Mouse (Mus musculus): ENCODE measurements at regions not wholly inside any gene's neighbourhood (a gene's known extent, or its start where the extent isn't known, plus 50 kb on each side); places are given as distances from the start of the nearest gene placed in this dataset.

- TF ChIP-seq POLR2A (IDR thresholded peaks at IDR 0.05; ENCODE audit: control insufficient read depth, extremely low read depth, insufficient read depth, low read length, poor library complexity): no peak
- no peak for TF ChIP-seq CTCF (IDR thresholded peaks at IDR 0.05; ENCODE audit: borderline replicate concordance, control insufficient read depth, extremely low read depth, insufficient read depth, low read length, poor library complexity)
Measured at GRCm38 (mm10) chr19:59680356-59680755, 222.2 kb downstream of the Emx2 start.

GRCm38 (mm10) chr19:59684292-59684691 lies 226.1 kb downstream of the Emx2 start:
- Histone ChIP-seq H3K36me3 (ENCODE audit: control insufficient read depth, insufficient read depth, low read length) (no peaks in the 10 kb centered on the region), H3K4me3 (ENCODE audit: control insufficient read depth, insufficient read depth, low read length) (no peak overlapping the region), H3K27me3 (ENCODE audit: control insufficient read depth, insufficient read depth, low read length) (no peaks in the 10 kb centered on the region), H3K4me1 (replicated peaks; ENCODE audit: control insufficient read depth, insufficient read depth, low read length) (no peaks in the 10 kb centered on the region), H3K27ac (ENCODE audit: control insufficient read depth, insufficient read depth, low read length) (no peak overlapping the region)
- TF ChIP-seq POLR2A (IDR thresholded peaks at IDR 0.05; ENCODE audit: control insufficient read depth, extremely low read depth, insufficient read depth, low read length, poor library complexity) (no peak), CTCF (IDR thresholded peaks at IDR 0.05; ENCODE audit: borderline replicate concordance, control insufficient read depth, extremely low read depth, insufficient read depth, low read length, poor library complexity) (no peak)
- WGBS: 89% methylated on average over 7 of the region's 7 CpGs
- no peak for DNase-seq

More at GRCm38 (mm10) chr19:59680356-59680755, 222.2 kb downstream of the Emx2 start:
- DNase-seq: peak; percentile 65
- H3K27ac ChIP-seq (ENCODE audit: control insufficient read depth, insufficient read depth, low read length): no peak overlapping the region
- no peaks in the 10 kb centered on the region for H3K27me3 ChIP-seq (ENCODE audit: control insufficient read depth, insufficient read depth, low read length)
- H3K4me3 ChIP-seq (ENCODE audit: control insufficient read depth, insufficient read depth, low read length): no peak overlapping the region
- 93% methylated on average over 4 of the region's 4 CpGs for WGBS
- no peaks in the 10 kb centered on the region for H3K4me1 ChIP-seq (replicated peaks; ENCODE audit: control insufficient read depth, insufficient read depth, low read length)
- no peaks in the 10 kb centered on the region for H3K36me3 ChIP-seq (ENCODE audit: control insufficient read depth, insufficient read depth, low read length)

GRCm38 (mm10) chr19:59685826-59686717 lies 227.9 kb downstream of the Emx2 start:
- Histone ChIP-seq H3K4me1 (replicated peaks; ENCODE audit: control insufficient read depth, insufficient read depth, low read length) (no peaks in the 10 kb centered on the region), H3K27ac (ENCODE audit: control insufficient read depth, insufficient read depth, low read length) (no peak overlapping the region), H3K4me3 (ENCODE audit: control insufficient read depth, insufficient read depth, low read length) (no peak overlapping the region), H3K36me3 (ENCODE audit: control insufficient read depth, insufficient read depth, low read length) (no peaks in the 10 kb centered on the region), H3K27me3 (ENCODE audit: control insufficient read depth, insufficient read depth, low read length) (no peaks in the 10 kb centered on the region)
- DNase-seq: no peak
- no peak for TF ChIP-seq CTCF (IDR thresholded peaks at IDR 0.05; ENCODE audit: borderline replicate concordance, control insufficient read depth, extremely low read depth, insufficient read depth, low read length, poor library complexity)
- no peak for TF ChIP-seq POLR2A (IDR thresholded peaks at IDR 0.05; ENCODE audit: control insufficient read depth, extremely low read depth, insufficient read depth, low read length, poor library complexity)
- 92% methylated on average over 19 of the region's 19 CpGs for WGBS

- Histone ChIP-seq H3K4me1 (replicated peaks; ENCODE audit: control insufficient read depth, insufficient read depth, low read length) (no peaks in the 10 kb centered on the region), H3K27me3 (ENCODE audit: control insufficient read depth, insufficient read depth, low read length) (no peaks in the 10 kb centered on the region), H3K4me3 (ENCODE audit: control insufficient read depth, insufficient read depth, low read length) (no peak overlapping the region), H3K36me3 (ENCODE audit: control insufficient read depth, insufficient read depth, low read length) (no peaks in the 10 kb centered on the region), H3K27ac (ENCODE audit: control insufficient read depth, insufficient read depth, low read length) (no peak overlapping the region)
- TF ChIP-seq POLR2A (IDR thresholded peaks at IDR 0.05; ENCODE audit: control insufficient read depth, extremely low read depth, insufficient read depth, low read length, poor library complexity) (no peak), CTCF (IDR thresholded peaks at IDR 0.05; ENCODE audit: borderline replicate concordance, control insufficient read depth, extremely low read depth, insufficient read depth, low read length, poor library complexity) (no peak)
- DNase-seq: no peak
- 91% methylated on average over 7 of the region's 7 CpGs for WGBS
Measured at GRCm38 (mm10) chr19:59687206-59687605, 229.0 kb downstream of the Emx2 start.

- no peak overlapping the region for H3K27ac ChIP-seq (ENCODE audit: control insufficient read depth, insufficient read depth, low read length)
Measured at GRCm38 (mm10) chr19:59687681-59688080, 229.5 kb downstream of the Emx2 start.

GRCm38 (mm10) chr19:59691541-59692096 lies 233.4 kb downstream of the Emx2 start:
- DNase-seq: no peak
- H3K4me3 ChIP-seq (ENCODE audit: control insufficient read depth, insufficient read depth, low read length): no peak overlapping the region
- H3K27me3 ChIP-seq (ENCODE audit: control insufficient read depth, insufficient read depth, low read length): no peaks in the 10 kb centered on the region
- 93% methylated on average over 15 of the region's 15 CpGs for WGBS
- no peaks in the 10 kb centered on the region for H3K36me3 ChIP-seq (ENCODE audit: control insufficient read depth, insufficient read depth, low read length)
- H3K27ac ChIP-seq (ENCODE audit: control insufficient read depth, insufficient read depth, low read length): no peak overlapping the region
- TF ChIP-seq POLR2A (IDR thresholded peaks at IDR 0.05; ENCODE audit: control insufficient read depth, extremely low read depth, insufficient read depth, low read length, poor library complexity) (no peak), CTCF (IDR thresholded peaks at IDR 0.05; ENCODE audit: borderline replicate concordance, control insufficient read depth, extremely low read depth, insufficient read depth, low read length, poor library complexity) (no peak)
- H3K4me1 ChIP-seq (replicated peaks; ENCODE audit: control insufficient read depth, insufficient read depth, low read length): no peaks in the 10 kb centered on the region

More at GRCm38 (mm10) chr19:59687681-59688080, 229.5 kb downstream of the Emx2 start:
- TF ChIP-seq CTCF (IDR thresholded peaks at IDR 0.05; ENCODE audit: borderline replicate concordance, control insufficient read depth, extremely low read depth, insufficient read depth, low read length, poor library complexity) (no peak), POLR2A (IDR thresholded peaks at IDR 0.05; ENCODE audit: control insufficient read depth, extremely low read depth, insufficient read depth, low read length, poor library complexity) (no peak)
- DNase-seq: no peak
- Histone ChIP-seq H3K36me3 (ENCODE audit: control insufficient read depth, insufficient read depth, low read length) (no peaks in the 10 kb centered on the region), H3K4me3 (ENCODE audit: control insufficient read depth, insufficient read depth, low read length) (no peak overlapping the region), H3K4me1 (replicated peaks; ENCODE audit: control insufficient read depth, insufficient read depth, low read length) (no peaks in the 10 kb centered on the region), H3K27me3 (ENCODE audit: control insufficient read depth, insufficient read depth, low read length) (no peaks in the 10 kb centered on the region)
- 89% methylated on average over 1 of the region's 1 CpGs for WGBS

Measured in thymus, adult 2 months (tissue).